Mouse (Mus musculus): ENCODE measurements around the gene Zfp14.

- TF ChIP-seq CTCF (IDR thresholded peaks at IDR 0.05; ENCODE audit: low read depth) (no peak), EP300 (optimal IDR thresholded peaks at IDR 0.05) (no peak)
Measured at GRCm38 (mm10) chr7:30050882-30051548, at the start of gene Zfp14.
